Mouse (Mus musculus) frontal cortex, postnatal 10 days (tissue): Measurements from ENCODE around the gene Rab4a.

Experiments
- DNase-seq, 2 experiments: peaks; one replicate each; pipeline ENCODE4 v3.0.0; 2022; ENCODE audit warnings: low spot score in 2 of 2, mixed read lengths in 1 of 2

The Rab4a gene

GRCm38 (mm10) chr8:123813173-123813891 lies 7.5 kb downstream of the Rab4a start:
- no peak for DNase-seq

- no peak for DNase-seq
These were observed 8.1 kb downstream of the Rab4a start for GRCm38 (mm10) chr8:123813892-123814266.

GRCm38 (mm10) chr8:123815325-123815724 lies 9.5 kb downstream of the Rab4a start:
- no peak for DNase-seq

- DNase-seq = no peak
These were observed 11.2 kb downstream of the Rab4a start for GRCm38 (mm10) chr8:123816939-123817338.

GRCm38 (mm10) chr8:123817747-123818146 lies 12.0 kb downstream of the Rab4a start:
- no peak for DNase-seq

- DNase-seq = no peak
These were observed 14.2 kb downstream of the Rab4a start for GRCm38 (mm10) chr8:123819683-123820610.

- DNase-seq = no peak
These were observed 15.0 kb downstream of the Rab4a start for GRCm38 (mm10) chr8:123820780-123821179.

- DNase-seq = no peak
These were observed 17.3 kb downstream of the Rab4a start for GRCm38 (mm10) chr8:123823111-123823510.

GRCm38 (mm10) chr8:123823532-123824123 lies 17.8 kb downstream of the Rab4a start:
- no peak for DNase-seq

GRCm38 (mm10) chr8:123826001-123826400 lies 20.2 kb downstream of the Rab4a start:
- no peak for DNase-seq

- DNase-seq = no peak
These were observed 21.0 kb downstream of the Rab4a start for GRCm38 (mm10) chr8:123826758-123827157.

GRCm38 (mm10) chr8:123827523-123827922 lies 21.7 kb downstream of the Rab4a start:
- DNase-seq = no peak

GRCm38 (mm10) chr8:123832757-123833156 lies 27.0 kb downstream of the Rab4a start:
- DNase-seq = no peak

GRCm38 (mm10) chr8:123835451-123835850 lies 29.7 kb downstream of the Rab4a start:
- peak in 1 of 2 experiments; percentile 49 for DNase-seq

- DNase-seq = no peak
These were observed 30.6 kb downstream of the Rab4a start for GRCm38 (mm10) chr8:123836354-123836753.

GRCm38 (mm10) chr8:123838496-123838895 lies 32.7 kb downstream of the Rab4a start:
- DNase-seq = no peak

GRCm38 (mm10) chr8:123840578-123841345 lies 35.0 kb downstream of the Rab4a start:
- DNase-seq = peak; percentile 49 to 68

GRCm38 (mm10) chr8:123842086-123842485 lies 36.3 kb downstream of the Rab4a start:
- no peak for DNase-seq

- no peak for DNase-seq
These were observed 38.6 kb downstream of the Rab4a start for GRCm38 (mm10) chr8:123844341-123844740.

- no peak for DNase-seq
These were observed 39.3 kb downstream of the Rab4a start for GRCm38 (mm10) chr8:123845114-123845513.

- no peak for DNase-seq
These were observed 40.2 kb downstream of the Rab4a start for GRCm38 (mm10) chr8:123845991-123846390.

GRCm38 (mm10) chr8:123846509-123846908 lies 40.7 kb downstream of the Rab4a start:
- no peak for DNase-seq
